Mouse (Mus musculus) heart, embryonic 11.5 days (tissue): ENCODE results near the gene Epha6. TPM values are rescaled to one million over a fixed set of nuclear protein-coding genes. Genes with fewer than 3 reads are reported as not detected.
A peak's percentile ranks its signal among the peaks of the same experiment; 100 is the strongest.

Experiments used
- ATAC-seq: fragments of 200-750 bp; cut with Nextera tagmentation; replicated peaks from 2 replicates; pipeline ENCODE4 v1.8.0; 2017; ENCODE audit warnings: moderate library complexity; ENCODE audit not compliant: insufficient number of reproducible peaks, low FRiP score, low TSS enrichment
- H3K27ac ChIP-seq: fragments of 300-500 bp; sonication (generic); 2 replicates; pipeline ENCODE4 v1.5.1; 2014; ENCODE audit warnings: mild to moderate bottlenecking, low read depth, low read length
- H3K27me3 ChIP-seq: fragments of 300-500 bp; sonication (generic); 2 replicates; pipeline ENCODE4 v1.6.1; 2014; ENCODE audit warnings: mild to moderate bottlenecking, low read length, mixed read lengths; ENCODE audit not compliant: control insufficient read depth, insufficient read depth
- H3K36me3 ChIP-seq: fragments of 300-500 bp; sonication (generic); 2 replicates; pipeline ENCODE4 v1.6.1; 2014; ENCODE audit warnings: mild to moderate bottlenecking, low read length, moderate library complexity, mixed read lengths; ENCODE audit not compliant: control insufficient read depth, insufficient read depth
- H3K4me1 ChIP-seq: fragments of 300-500 bp; sonication (generic); 2 replicates; pipeline ENCODE4 v1.6.1; 2014; ENCODE audit warnings: low read length; ENCODE audit not compliant: control insufficient read depth, insufficient read depth
- H3K4me2 ChIP-seq: fragments of 300-500 bp; sonication (generic); 2 replicates; pipeline ENCODE4 v1.6.1; 2014; ENCODE audit warnings: mild to moderate bottlenecking, moderate library complexity
- H3K4me3 ChIP-seq: fragments of 300-500 bp; sonication (generic); 2 replicates; pipeline ENCODE4 v1.5.1; 2014; ENCODE audit warnings: low read depth, low read length
- H3K9ac ChIP-seq: fragments of 300-500 bp; sonication (generic); 2 replicates; pipeline ENCODE4 v1.6.1; 2014; ENCODE audit warnings: mild to moderate bottlenecking, low read depth, low read length, moderate library complexity
- H3K9me3 ChIP-seq: fragments of 300-500 bp; sonication (generic); replicated peaks from 2 replicates; pipeline ENCODE4 v1.6.1; 2016; ENCODE audit warnings: low read length; ENCODE audit not compliant: control insufficient read depth
- WGBS: fragments of 180-500 bp; shearing (Covaris S2); extraction: QIAGEN DNeasy Blood & Tissue Kit; methylation state at CpG from one replicate; pipeline ENCODE4 v1.1.7; 2014; ENCODE audit not compliant: insufficient replicate concordance; 5-methylcytosine and 5-hydroxymethylcytosine counted together
- polyA plus RNA-seq: library from polyadenylated mRNA; unstranded; fragments of >200 nt; fragmentation: Nextera tagmentation; extraction: Ambion mirVana; gene quantifications from 2 replicates; pipeline ENCODE4 v1.2.1, GENCODE M21; 2014

The Epha6 gene
- polyA plus RNA-seq, 1 experiment from 2014 or later: 0.09 TPM

- WGBS: under 1% methylated on average over 46 of the region's 46 CpGs
- Histone ChIP-seq H3K27ac (peak within 1 kb of the TSS; percentile 96), H3K4me2 (peak within 1 kb of the TSS; percentile 58), H3K36me3 (no peaks in the 10 kb centered on the region), H3K4me1 (no peaks in the 10 kb centered on the region), H3K9me3 (no peaks in the 10 kb centered on the region), H3K4me3 (peak within 1 kb of the TSS; percentile 67), H3K27me3 (no peaks in the 10 kb centered on the region), H3K9ac (peak within 1 kb of the TSS; percentile 80)
- ATAC-seq: peak; percentile 95
Observed at GRCm38 (mm10) chr16:59639102-59639691, 966.1 kb downstream of the Epha6 start, which contains the start of gene Arl6. Gene Arl6 (minus strand): TSS chr16:59639391.

GRCm38 (mm10) chr16:59634598-59634997, 970.7 kb downstream of the Epha6 start:
- ATAC-seq: no peak
- Histone ChIP-seq H3K9me3 (no peaks in the 10 kb centered on the region), H3K27me3 (no peaks in the 10 kb centered on the region), H3K4me2 (no peak overlapping the region), H3K27ac (no peak overlapping the region), H3K4me1 (no peaks in the 10 kb centered on the region), H3K4me3 (no peak overlapping the region), H3K36me3 (no peaks in the 10 kb centered on the region), H3K9ac (no peak overlapping the region)
- WGBS: 78% methylated on average over 2 of the region's 2 CpGs

GRCm38 (mm10) chr16:59621554-59621953, 983.8 kb downstream of the Epha6 start:
- H3K36me3 ChIP-seq: no peaks in the 10 kb centered on the region
- H3K4me3 ChIP-seq: no peak overlapping the region
- no peak overlapping the region for H3K9ac ChIP-seq
- H3K4me2 ChIP-seq: no peak overlapping the region
- ATAC-seq: no peak
- no peaks in the 10 kb centered on the region for H3K27me3 ChIP-seq
- WGBS: 90% methylated on average over 2 of the region's 2 CpGs
- H3K27ac ChIP-seq: no peak overlapping the region
- no peaks in the 10 kb centered on the region for H3K9me3 ChIP-seq
- H3K4me1 ChIP-seq: no peaks in the 10 kb centered on the region

- Histone ChIP-seq H3K9me3 (no peaks in the 10 kb centered on the region), H3K9ac (no peak overlapping the region), H3K4me3 (no peak overlapping the region), H3K27ac (no peak overlapping the region), H3K36me3 (no peaks in the 10 kb centered on the region), H3K4me1 (no peaks in the 10 kb centered on the region), H3K27me3 (no peaks in the 10 kb centered on the region), H3K4me2 (no peak overlapping the region)
- no peak for ATAC-seq
- WGBS: 23% methylated on average over 3 of the region's 3 CpGs
Observed at GRCm38 (mm10) chr16:59617167-59617566, 988.2 kb downstream of the Epha6 start.

GRCm38 (mm10) chr16:59615675-59616074, 989.7 kb downstream of the Epha6 start:
- Histone ChIP-seq H3K9ac (no peak overlapping the region), H3K4me3 (no peak overlapping the region), H3K4me2 (no peak overlapping the region), H3K4me1 (no peaks in the 10 kb centered on the region), H3K9me3 (no peaks in the 10 kb centered on the region), H3K36me3 (no peaks in the 10 kb centered on the region; the same call in 1 of the 2 replicates), H3K27ac (no peak overlapping the region), H3K27me3 (no peaks in the 10 kb centered on the region)
- no peak for ATAC-seq
- 73% methylated on average over 3 of the region's 3 CpGs for WGBS

GRCm38 (mm10) chr16:59610750-59611149, 994.6 kb downstream of the Epha6 start:
- H3K9me3 ChIP-seq: no peaks in the 10 kb centered on the region
- H3K36me3 ChIP-seq: no peaks in the 10 kb centered on the region; the same call in 1 of the 2 replicates
- H3K4me2 ChIP-seq: no peak overlapping the region
- no peak overlapping the region for H3K4me3 ChIP-seq
- H3K27me3 ChIP-seq: no peaks in the 10 kb centered on the region
- H3K4me1 ChIP-seq: no peaks in the 10 kb centered on the region
- H3K27ac ChIP-seq: no peak overlapping the region
- ATAC-seq: no peak
- 72% methylated on average over 1 of the region's 1 CpGs for WGBS
- H3K9ac ChIP-seq: no peak overlapping the region

- no peaks in the 10 kb centered on the region for H3K9me3 ChIP-seq
- H3K27me3 ChIP-seq: no peaks in the 10 kb centered on the region
- H3K4me1 ChIP-seq: no peaks in the 10 kb centered on the region
- H3K4me3 ChIP-seq: no peak overlapping the region
- ATAC-seq: no peak
- no peak overlapping the region for H3K9ac ChIP-seq
- no peaks in the 10 kb centered on the region for H3K36me3 ChIP-seq
- H3K27ac ChIP-seq: no peak overlapping the region
- 76% methylated on average over 15 of the region's 15 CpGs for WGBS
- H3K4me2 ChIP-seq: no peak overlapping the region
Observed at GRCm38 (mm10) chr16:59604078-59604781, 1001.1 kb downstream of the Epha6 start.
